8 mouse cellular contexts compared by ENCODE assay signal in the genomic region with DNA sequence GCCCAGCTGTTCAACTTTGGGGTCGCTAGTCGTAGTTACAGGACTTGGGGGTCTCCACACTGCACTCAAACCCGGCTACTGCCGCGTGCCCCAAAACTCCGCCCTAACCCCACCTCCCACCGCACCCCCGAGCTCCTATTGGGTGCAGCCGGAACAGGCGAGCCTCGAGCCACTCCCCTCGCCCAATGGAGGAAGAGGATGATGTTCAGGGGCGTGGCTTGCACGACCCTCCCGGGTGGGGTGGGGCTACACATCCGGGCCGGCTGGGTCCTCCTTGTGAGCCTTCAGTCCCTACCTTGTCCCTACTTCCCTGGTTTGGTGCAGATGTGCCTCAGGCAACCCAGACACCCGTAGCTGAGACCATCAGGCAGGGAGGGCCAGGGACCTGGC. TPM values are rescaled to one million over a fixed set of nuclear protein-coding genes. Genes with fewer than 3 reads are reported as not detected.
A peak's percentile ranks its signal among the peaks of the same experiment; 100 is the strongest.
DNase-seq lines count a peak whose midpoint lies in the region; ATAC-seq and TF ChIP-seq lines count a peak whose summit lies in the region.

No protein-coding gene starts in this region.

- H3K9ac ChIP-seq in embryonic facial prominence, embryonic 13.5 days: peak overlapping the region; percentile 81
- H3K9ac ChIP-seq in limb, embryonic 14.5 days (ENCODE audit: low read depth, low read length, severe bottlenecking): peak overlapping the region; percentile 59
- peak overlapping the region; percentile 54 for H3K9ac ChIP-seq in midbrain, postnatal 0 days (replicated peaks; ENCODE audit: low read length, poor library complexity, severe bottlenecking)

- peak; percentile 96 for DNase-seq in 3134 (ENCODE audit: extremely low read depth, insufficient read length, low spot score)
- peak; percentile 97 for DNase-seq in adrenal gland, postnatal 36 days
- peak; percentile 85 for DNase-seq in heart, adult 8-10 months (ENCODE audit: low spot score)
- DNase-seq in kidney, adult 9 months: peak; percentile 91
- DNase-seq in limb, embryonic 14.5 days (ENCODE audit: low spot score): peak; percentile 95
- peak; percentile 96 for DNase-seq in midbrain, postnatal 0 days (ENCODE audit: low spot score)
- DNase-seq in spleen, postnatal 14 days (ENCODE audit: low spot score in 2 of 2): peak; percentile 64 to 66

- H3K4me1 ChIP-seq in embryonic facial prominence, embryonic 13.5 days: peaks cover 33% of the 10 kb centered on the region
- peaks cover 17% of the 10 kb centered on the region for H3K4me1 ChIP-seq in limb, embryonic 14.5 days (ENCODE audit: control insufficient read depth, insufficient read depth, low read length)
- H3K4me1 ChIP-seq in midbrain, postnatal 0 days (ENCODE audit: insufficient read depth, low read length): peaks cover 13% of the 10 kb centered on the region; the same call in 1 of the 2 replicates

- H3K4me3 ChIP-seq in embryonic facial prominence, embryonic 13.5 days: peak overlapping the region; percentile 74
- H3K4me3 ChIP-seq in limb, embryonic 14.5 days (replicated peaks; ENCODE audit: low read length): peak overlapping the region; percentile 71
- peak overlapping the region; percentile 55 for H3K4me3 ChIP-seq in midbrain, postnatal 0 days (ENCODE audit: low read depth, low read length)

- H3K36me3 ChIP-seq in embryonic facial prominence, embryonic 13.5 days: peaks cover 33% of the 10 kb centered on the region
- H3K36me3 ChIP-seq in limb, embryonic 14.5 days (ENCODE audit: control insufficient read depth, insufficient read depth, low read length): peaks cover 17% of the 10 kb centered on the region
- no peaks in the 10 kb centered on the region for H3K36me3 ChIP-seq in midbrain, postnatal 0 days (ENCODE audit: insufficient read depth, low read length)

- H3K9me3 ChIP-seq in embryonic facial prominence, embryonic 13.5 days: no peaks in the 10 kb centered on the region
- no peaks in the 10 kb centered on the region for H3K9me3 ChIP-seq in limb, embryonic 14.5 days (ENCODE audit: control insufficient read depth, low read length)
- H3K9me3 ChIP-seq in midbrain, postnatal 0 days (ENCODE audit: low read length): no peaks in the 10 kb centered on the region

- ATAC-seq in embryonic facial prominence, embryonic 13.5 days (ENCODE audit: insufficient number of reproducible peaks, insufficient read depth, low FRiP score, low TSS enrichment, low read depth): peak; percentile 94
- ATAC-seq in limb, embryonic 14.5 days (ENCODE audit: low FRiP score, low read depth): peak; percentile 95
- peak; percentile 96 for ATAC-seq in midbrain, postnatal 0 days (ENCODE audit: low FRiP score)

- TF ChIP-seq POLR2A in limb, embryonic 14.5 days (IDR thresholded peaks at IDR 0.05; ENCODE audit: borderline replicate concordance, extremely low read depth, insufficient read depth, insufficient read length): no peak

- H3K27ac ChIP-seq in embryonic facial prominence, embryonic 13.5 days: peak overlapping the region; percentile 97
- H3K27ac ChIP-seq in limb, embryonic 14.5 days (replicated peaks; ENCODE audit: low read depth, low read length): peak overlapping the region; percentile 91
- H3K27ac ChIP-seq in midbrain, postnatal 0 days (ENCODE audit: low read depth, low read length): peak overlapping the region; percentile 73

- under 1% methylated on average over 18 of the region's 18 CpGs for WGBS in embryonic facial prominence, embryonic 13.5 days
- WGBS in limb, embryonic 14.5 days: 0% methylated on average over 12 of the region's 18 CpGs
- under 1% methylated on average over 18 of the region's 18 CpGs for WGBS in midbrain, postnatal 0 days

- H3K27me3 ChIP-seq in embryonic facial prominence, embryonic 13.5 days: no peaks in the 10 kb centered on the region
- no peaks in the 10 kb centered on the region for H3K27me3 ChIP-seq in limb, embryonic 14.5 days (ENCODE audit: control insufficient read depth, insufficient read depth, low read length)
- H3K27me3 ChIP-seq in midbrain, postnatal 0 days (ENCODE audit: insufficient read depth, low read length): no peaks in the 10 kb centered on the region

- H3K4me2 ChIP-seq in embryonic facial prominence, embryonic 13.5 days: peak overlapping the region; percentile 81
- peak overlapping the region; percentile 77 for H3K4me2 ChIP-seq in limb, embryonic 14.5 days (replicated peaks; ENCODE audit: low read depth, low read length, severe bottlenecking)
- H3K4me2 ChIP-seq in midbrain, postnatal 0 days (ENCODE audit: low read depth, low read length, poor library complexity, severe bottlenecking): peak overlapping the region; percentile 62

- no peak for TF ChIP-seq CTCF in midbrain, postnatal 0 days (IDR thresholded peaks at IDR 0.05)

RNA-seq across cellular contexts. Expression of gene Ldlr, which starts 0.9 kb away (rescaled TPM):
- total RNA-seq in adrenal gland, postnatal 36 days (2021): 100 to 1,000 TPM; 119 to 184 TPM
- 31.2 and 37.3 TPM in 2 replicates for polyA plus RNA-seq in embryonic facial prominence, embryonic 13.5 days (2015; fragmentation: Nextera tagmentation; extraction: Ambion mirVana)
- 1 to 10 TPM; 2.3 to 3.8 (median 3.0) TPM for total RNA-seq in heart, adult 8-10 months (2022)
- polyA plus RNA-seq in limb, embryonic 14.5 days (2012; rRNA removed): 36.9 and 48.0 TPM in 2 replicates
- 15.9 and 18.4 TPM in 2 replicates for polyA plus RNA-seq in limb, embryonic 14.5 days (2014; fragmentation: Nextera tagmentation; extraction: Ambion mirVana)
- 16.7 and 27.7 TPM in 2 replicates for total RNA-seq in midbrain, postnatal 0 days (2014; rRNA removed)
- 9.6 and 10.3 TPM in 2 replicates for polyA plus RNA-seq in midbrain, postnatal 0 days (2015; fragmentation: Nextera tagmentation; extraction: Ambion mirVana)

RNA-seq across cellular contexts. Expression of gene Spc24, which starts 36.0 kb away (rescaled TPM):
- total RNA-seq in adrenal gland, postnatal 36 days (2021): 1 to 10 TPM; 2.3 to 3.9 TPM
- polyA plus RNA-seq in embryonic facial prominence, embryonic 13.5 days (2015; fragmentation: Nextera tagmentation; extraction: Ambion mirVana): 105 and 111 TPM in 2 replicates
- 1 to 10 TPM; 5.6 to 8.6 (median 7.7) TPM for total RNA-seq in heart, adult 8-10 months (2022)
- polyA plus RNA-seq in limb, embryonic 14.5 days (2012; rRNA removed): 64.8 and 68.8 TPM in 2 replicates
- 84.3 and 92.5 TPM in 2 replicates for polyA plus RNA-seq in limb, embryonic 14.5 days (2014; fragmentation: Nextera tagmentation; extraction: Ambion mirVana)
- total RNA-seq in midbrain, postnatal 0 days (2014; rRNA removed): 5.5 and 6.6 TPM in 2 replicates
- 6.3 and 8.2 TPM in 2 replicates for polyA plus RNA-seq in midbrain, postnatal 0 days (2015; fragmentation: Nextera tagmentation; extraction: Ambion mirVana)

Comparison
In these comparisons a context has a peak if more than half of its experiments do, and no peak if none do; other contexts are left out.
1. Peak in every context shown above with its lines: DNase-seq, ATAC-seq, H3K4me3 ChIP-seq and H3K27ac ChIP-seq.